Mouse (Mus musculus) bone marrow macrophage, adult 2 months (primary cell): ENCODE results near the gene Gm20695.

ENCODE experiments used
- CTCF ChIP-seq: IDR thresholded peaks from 2 replicates; pipeline ENCODE4 v1.5.1; 2012; ENCODE audit warnings: low read depth, mild to moderate bottlenecking, low read length, moderate library complexity
- POLR2A ChIP-seq: IDR thresholded peaks from 2 replicates; pipeline ENCODE4 v1.6.1; 2012; ENCODE audit warnings: mild to moderate bottlenecking, low read depth, low read length, borderline replicate concordance

- TF ChIP-seq CTCF (no peak), POLR2A (no peak)
Measured at GRCm38 (mm10) chr16:3951141-3951540, 66.7 kb downstream of the Gm20695 start.
